Mouse (Mus musculus) left cerebral cortex, postnatal 14 days (tissue): ENCODE data around the gene Zswim5. TPM values are rescaled to one million over a fixed set of nuclear protein-coding genes. Genes with fewer than 3 reads are reported as not detected.

Experiments
- total RNA-seq, 2 experiments: library from RNA; stranded (reverse); gene quantifications; 2 replicates each; pipeline ENCODE4 v1.2.3; 2021

Gene Zswim5
- total RNA-seq, 2 experiments from 2014 or later = 7.2 to 9.0 TPM

Other genes with a start within 250 kb of the Zswim5 start
- gene Nasp, start 249.4 kb upstream of the Zswim5 start, total RNA-seq = 10 to 100 TPM; 47.6 to 49.9 TPM
- gene Akr1a1, start 225.7 kb upstream of the Zswim5 start, total RNA-seq = 100 to 1,000 TPM; 501 TPM
- 100 to 1,000 TPM; 163 to 170 TPM for gene Prdx1, start 191.8 kb upstream of the Zswim5 start, total RNA-seq
- 10 to 100 TPM; 14.6 to 17.0 TPM for gene Mmachc, start 169.0 kb upstream of the Zswim5 start, total RNA-seq
- 1 to 10 TPM; 3.3 to 5.2 TPM for gene Ccdc163, start 168.9 kb upstream of the Zswim5 start, total RNA-seq
- 1 to 10 TPM; 4.1 to 4.8 TPM for gene Tesk2, start 156.4 kb upstream of the Zswim5 start, total RNA-seq
- gene Toe1, start 69.7 kb upstream of the Zswim5 start, total RNA-seq = 10 to 100 TPM; 12.1 to 12.7 TPM
- gene Mutyh, start 69.7 kb upstream of the Zswim5 start, total RNA-seq = 1 to 10 TPM; 1.5 to 3.2 TPM
- gene Hpdl, start 55.7 kb upstream of the Zswim5 start, total RNA-seq = under 1 TPM; 0.44 to 0.72 TPM
- 10 to 100 TPM; 40.8 to 46.3 TPM for gene Urod, start 117.0 kb downstream of the Zswim5 start, total RNA-seq
- gene Hectd3, start 117.9 kb downstream of the Zswim5 start, total RNA-seq = 10 to 100 TPM; 42.2 to 46.6 TPM
- 10 to 100 TPM; 18.9 to 20.5 TPM for gene Eif2b3, start 142.0 kb downstream of the Zswim5 start, total RNA-seq
- 1 to 10 TPM; 1.3 to 2.4 TPM for gene Ptch2, start 218.7 kb downstream of the Zswim5 start, total RNA-seq
- 10 to 100 TPM; 11.8 to 12.4 TPM for gene Btbd19, start 248.3 kb downstream of the Zswim5 start, total RNA-seq
- not detected for gene Tctex1d4, start 249.4 kb downstream of the Zswim5 start, total RNA-seq